Mouse (Mus musculus): ENCODE data around the gene Hamp2. TPM values are rescaled to one million over a fixed set of nuclear protein-coding genes. Genes with fewer than 3 reads are reported as not detected.

Hamp2 gene
- polyA plus RNA-seq, 1 experiment from 2014 or later: not detected

DNA sequence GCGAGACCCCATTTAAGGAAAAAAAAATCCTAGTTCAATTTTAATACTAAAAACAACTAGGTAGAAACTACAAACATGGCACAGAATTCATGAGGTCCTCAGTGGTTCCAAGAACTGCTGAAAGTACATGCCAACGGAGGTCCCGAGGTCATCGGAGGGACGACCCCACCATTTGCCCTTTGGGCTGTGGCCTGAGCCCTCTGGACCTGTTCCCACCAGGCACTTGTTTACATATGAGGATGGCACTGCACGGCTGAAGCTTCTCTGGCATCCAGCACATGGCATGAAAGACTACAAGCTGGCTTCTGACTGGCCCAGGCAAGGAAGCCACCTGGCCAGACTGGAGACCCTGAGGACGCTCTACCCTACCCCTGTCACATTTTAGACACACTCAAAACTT is 39.9 kb upstream of the Hamp2 start:
- no peak for ATAC-seq (ENCODE audit: low read depth)
- 75% methylated on average over 7 of the region's 7 CpGs for WGBS

DNA sequence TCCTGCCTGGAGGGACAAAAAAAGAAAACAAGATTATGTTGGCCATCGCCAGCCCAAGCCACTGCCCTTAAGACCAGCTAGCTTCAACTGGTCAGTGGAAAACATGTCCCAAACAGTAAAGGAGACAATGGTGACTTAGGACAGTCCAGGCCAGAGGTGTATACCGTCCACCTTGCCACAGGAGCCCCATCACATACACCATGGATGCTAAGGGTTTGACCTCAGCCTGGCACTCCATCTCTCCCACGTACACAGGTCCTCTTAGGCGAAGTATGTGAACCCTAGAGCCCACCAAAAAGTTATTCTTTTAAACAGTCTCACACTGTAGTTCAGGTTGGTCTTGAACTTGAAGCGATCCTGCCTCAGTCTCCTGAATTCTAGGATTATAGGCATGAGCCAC is 38.4 kb upstream of the Hamp2 start:
- Histone ChIP-seq H3K4me1 (replicated peaks; ENCODE audit: control insufficient read depth, insufficient read depth, low read length) (peaks cover 4% of the 10 kb centered on the region; the same call in 1 of the 2 replicates), H3K27ac (ENCODE audit: low read length) (no peak overlapping the region), H3K9ac (ENCODE audit: low read length) (no peak overlapping the region), H3K36me3 (ENCODE audit: control insufficient read depth, insufficient read depth, low read length) (no peaks in the 10 kb centered on the region; the same call in 1 of the 2 replicates), H3K9me3 (ENCODE audit: control insufficient read depth, low read length) (no peaks in the 10 kb centered on the region), H3K4me3 (ENCODE audit: low read length) (no peak overlapping the region), H3K4me2 (ENCODE audit: low read depth, low read length) (no peak overlapping the region), H3K27me3 (ENCODE audit: control insufficient read depth, insufficient read depth, low read depth, low read length) (no peaks in the 10 kb centered on the region)
- 90% methylated on average over 5 of the region's 5 CpGs for WGBS
- no peak for ATAC-seq (ENCODE audit: low read depth)

More for the DNA sequence above, 39.9 kb upstream of the Hamp2 start:
- H3K27ac ChIP-seq (ENCODE audit: low read length): no peak overlapping the region
- no peaks in the 10 kb centered on the region for H3K4me1 ChIP-seq (replicated peaks; ENCODE audit: control insufficient read depth, insufficient read depth, low read length)
- H3K9me3 ChIP-seq (ENCODE audit: control insufficient read depth, low read length): no peaks in the 10 kb centered on the region
- no peak overlapping the region for H3K9ac ChIP-seq (ENCODE audit: low read length)
- H3K4me2 ChIP-seq (ENCODE audit: low read depth, low read length): no peak overlapping the region
- no peak overlapping the region for H3K4me3 ChIP-seq (ENCODE audit: low read length)
- H3K36me3 ChIP-seq (ENCODE audit: control insufficient read depth, insufficient read depth, low read length): no peaks in the 10 kb centered on the region; the same call in 1 of the 2 replicates
- H3K27me3 ChIP-seq (ENCODE audit: control insufficient read depth, insufficient read depth, low read depth, low read length): no peaks in the 10 kb centered on the region

DNA sequence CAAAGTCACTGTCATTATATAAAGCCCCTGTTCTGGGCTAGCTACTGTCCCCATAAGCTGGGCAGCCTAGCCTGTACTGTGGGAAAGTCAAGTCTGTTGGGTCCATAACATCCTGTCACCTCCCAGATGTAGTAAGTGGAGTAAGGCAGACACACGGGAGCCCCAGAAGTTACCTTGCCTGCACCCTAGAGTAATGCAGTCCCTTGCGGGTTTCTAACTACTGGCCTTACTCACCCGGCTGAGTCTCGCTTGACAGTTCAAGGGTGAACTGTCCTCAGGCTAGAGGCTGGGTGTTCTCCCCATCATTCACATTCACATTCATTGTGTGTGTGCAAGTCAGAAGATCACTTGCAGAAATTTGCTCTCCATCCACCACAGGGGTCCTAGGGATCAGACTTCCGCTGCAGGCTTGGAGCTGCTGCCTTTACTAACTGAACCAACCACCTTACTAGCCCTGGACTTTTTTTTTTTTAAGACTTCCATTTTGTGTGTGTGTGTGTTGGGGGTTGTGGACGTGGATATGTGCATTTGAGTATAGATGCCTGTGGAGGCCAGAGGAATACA is 35.4 kb upstream of the Hamp2 start:
- no peak for ATAC-seq (ENCODE audit: low read depth)

DNA sequence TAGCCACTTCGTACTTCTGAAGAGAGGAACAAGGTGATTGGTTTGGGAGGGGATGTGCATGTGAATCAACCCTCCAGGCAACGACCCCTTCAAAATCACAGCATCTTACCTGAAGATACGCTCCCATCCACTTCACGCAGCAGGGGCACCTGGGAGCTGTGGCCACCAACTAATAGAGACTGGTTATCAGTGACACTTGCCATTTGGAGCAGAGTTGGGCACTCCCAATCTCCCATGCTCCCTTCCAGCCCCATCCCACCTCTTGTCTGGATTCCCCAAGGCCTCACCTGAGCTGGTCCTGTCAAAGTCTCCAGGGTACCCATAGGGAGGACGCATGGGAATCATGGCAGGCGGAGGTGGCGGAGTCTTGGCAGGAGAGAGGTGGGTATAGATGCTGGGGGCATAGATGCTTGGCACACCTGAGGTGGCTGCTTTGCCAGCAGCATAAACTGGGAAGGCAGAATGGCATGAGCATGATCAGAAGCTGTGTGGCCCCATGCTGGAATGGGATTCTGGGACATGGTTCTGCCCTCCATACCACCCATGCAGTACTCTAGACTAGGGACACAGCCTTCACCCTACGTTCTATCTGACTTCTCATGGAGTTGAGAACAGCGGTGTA is 34.5 kb upstream of the Hamp2 start:
- no peak for ATAC-seq (ENCODE audit: low read depth)
- peaks cover 10% of the 10 kb centered on the region for H3K4me1 ChIP-seq (replicated peaks; ENCODE audit: control insufficient read depth, insufficient read depth, low read length)
- H3K9me3 ChIP-seq (ENCODE audit: control insufficient read depth, low read length): no peaks in the 10 kb centered on the region
- no peak overlapping the region for H3K27ac ChIP-seq (ENCODE audit: low read length)
- H3K36me3 ChIP-seq (ENCODE audit: control insufficient read depth, insufficient read depth, low read length): peaks cover 8% of the 10 kb centered on the region
- H3K27me3 ChIP-seq (ENCODE audit: control insufficient read depth, insufficient read depth, low read depth, low read length): no peaks in the 10 kb centered on the region
- H3K4me2 ChIP-seq (ENCODE audit: low read depth, low read length): no peak overlapping the region
- no peak overlapping the region for H3K9ac ChIP-seq (ENCODE audit: low read length)
- no peak overlapping the region for H3K4me3 ChIP-seq (ENCODE audit: low read length)
- WGBS: 95% methylated on average over 9 of the region's 9 CpGs

More for the DNA sequence above, 35.4 kb upstream of the Hamp2 start:
- Histone ChIP-seq H3K9me3 (ENCODE audit: control insufficient read depth, low read length) (no peaks in the 10 kb centered on the region), H3K9ac (ENCODE audit: low read length) (no peak overlapping the region), H3K27ac (ENCODE audit: low read length) (no peak overlapping the region), H3K27me3 (ENCODE audit: control insufficient read depth, insufficient read depth, low read depth, low read length) (no peaks in the 10 kb centered on the region), H3K4me1 (replicated peaks; ENCODE audit: control insufficient read depth, insufficient read depth, low read length) (peaks cover 10% of the 10 kb centered on the region), H3K4me3 (ENCODE audit: low read length) (no peak overlapping the region), H3K36me3 (ENCODE audit: control insufficient read depth, insufficient read depth, low read length) (no peaks in the 10 kb centered on the region; the same call in 1 of the 2 replicates), H3K4me2 (ENCODE audit: low read depth, low read length) (no peak overlapping the region)
- 88% methylated on average over 6 of the region's 6 CpGs for WGBS

DNA sequence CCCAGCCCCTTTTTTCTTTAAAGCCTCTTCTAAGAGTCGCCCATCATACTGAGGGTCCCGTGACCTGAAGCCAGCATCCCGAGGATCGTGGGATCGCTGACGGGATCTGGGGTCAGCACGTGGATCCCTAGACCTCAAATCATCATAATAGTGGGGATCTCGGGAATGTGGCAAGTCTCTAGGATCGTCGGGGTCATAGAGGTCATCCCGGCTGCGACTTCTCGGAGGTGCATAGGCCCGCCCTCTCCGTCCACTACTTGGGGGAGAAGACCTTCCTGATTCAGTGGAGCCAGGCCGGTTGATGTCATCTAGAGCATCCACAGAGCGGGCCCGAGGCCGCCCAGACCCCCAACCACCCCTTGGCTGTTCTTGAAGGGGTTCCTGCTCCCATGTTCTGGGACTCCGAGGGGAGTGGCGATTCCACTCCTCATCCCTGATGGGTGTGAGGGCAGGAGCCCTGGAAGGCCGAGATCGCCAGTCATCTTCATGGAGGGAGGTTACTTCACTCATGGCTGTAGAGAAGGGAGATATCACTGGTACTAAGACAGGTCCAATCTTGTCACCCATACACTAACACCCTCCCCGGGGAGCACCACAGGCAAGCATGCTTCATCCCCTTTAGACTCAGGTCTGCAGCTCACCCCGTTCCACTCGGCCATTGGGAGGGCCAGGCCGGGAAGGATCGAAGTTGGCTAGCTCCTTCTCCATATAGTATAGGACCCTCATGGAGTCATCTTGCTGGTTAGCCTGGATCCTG is 33.8 kb upstream of the Hamp2 start:
- Histone ChIP-seq H3K36me3 (ENCODE audit: control insufficient read depth, insufficient read depth, low read length) (peaks cover 15% of the 10 kb centered on the region), H3K27ac (ENCODE audit: low read length) (peak overlapping the region; percentile 98), H3K4me3 (ENCODE audit: low read length) (peak overlapping the region; percentile 81), H3K9ac (ENCODE audit: low read length) (peak overlapping the region; percentile 98), H3K9me3 (ENCODE audit: control insufficient read depth, low read length) (no peaks in the 10 kb centered on the region), H3K4me2 (ENCODE audit: low read depth, low read length) (peak overlapping the region; percentile 88), H3K27me3 (ENCODE audit: control insufficient read depth, insufficient read depth, low read depth, low read length) (no peaks in the 10 kb centered on the region), H3K4me1 (replicated peaks; ENCODE audit: control insufficient read depth, insufficient read depth, low read length) (peaks cover 10% of the 10 kb centered on the region)
- 66% methylated on average over 28 of the region's 28 CpGs for WGBS
- ATAC-seq (ENCODE audit: low read depth): no peak

DNA sequence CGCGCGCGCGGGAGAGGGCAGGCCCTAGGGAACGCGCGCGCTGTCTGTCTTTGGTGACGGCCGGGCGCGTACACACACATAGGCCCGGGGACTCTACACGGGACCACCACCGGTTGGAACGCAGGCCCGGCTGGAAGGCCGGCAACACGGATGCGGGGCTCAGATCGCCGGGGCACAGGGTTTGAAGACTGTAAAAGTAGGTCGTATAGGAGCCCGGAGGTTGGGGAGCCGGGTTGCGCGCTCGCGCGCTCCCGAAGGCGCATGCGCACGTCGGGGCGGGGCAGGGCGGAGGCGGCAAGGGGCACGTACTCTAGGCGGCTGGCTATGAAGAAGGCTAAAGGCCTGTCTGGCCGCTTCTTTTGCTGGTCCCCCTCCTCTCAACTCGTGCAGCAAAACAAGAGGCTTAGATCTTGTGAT is 32.9 kb upstream of the Hamp2 start:
- H3K27ac ChIP-seq (ENCODE audit: low read length): peak overlapping the region; percentile 98
- peak overlapping the region; percentile 81 for H3K4me3 ChIP-seq (ENCODE audit: low read length)
- H3K9ac ChIP-seq (ENCODE audit: low read length): peak overlapping the region; percentile 98
- H3K4me1 ChIP-seq (replicated peaks; ENCODE audit: control insufficient read depth, insufficient read depth, low read length): peaks cover 10% of the 10 kb centered on the region
- peak; percentile 65 for ATAC-seq (ENCODE audit: low read depth)
- peak overlapping the region; percentile 88 for H3K4me2 ChIP-seq (ENCODE audit: low read depth, low read length)
- under 1% methylated on average over 43 of the region's 43 CpGs for WGBS
- H3K27me3 ChIP-seq (ENCODE audit: control insufficient read depth, insufficient read depth, low read depth, low read length): no peaks in the 10 kb centered on the region
- H3K36me3 ChIP-seq (ENCODE audit: control insufficient read depth, insufficient read depth, low read length): peaks cover 24% of the 10 kb centered on the region
- no peaks in the 10 kb centered on the region for H3K9me3 ChIP-seq (ENCODE audit: control insufficient read depth, low read length)

DNA sequence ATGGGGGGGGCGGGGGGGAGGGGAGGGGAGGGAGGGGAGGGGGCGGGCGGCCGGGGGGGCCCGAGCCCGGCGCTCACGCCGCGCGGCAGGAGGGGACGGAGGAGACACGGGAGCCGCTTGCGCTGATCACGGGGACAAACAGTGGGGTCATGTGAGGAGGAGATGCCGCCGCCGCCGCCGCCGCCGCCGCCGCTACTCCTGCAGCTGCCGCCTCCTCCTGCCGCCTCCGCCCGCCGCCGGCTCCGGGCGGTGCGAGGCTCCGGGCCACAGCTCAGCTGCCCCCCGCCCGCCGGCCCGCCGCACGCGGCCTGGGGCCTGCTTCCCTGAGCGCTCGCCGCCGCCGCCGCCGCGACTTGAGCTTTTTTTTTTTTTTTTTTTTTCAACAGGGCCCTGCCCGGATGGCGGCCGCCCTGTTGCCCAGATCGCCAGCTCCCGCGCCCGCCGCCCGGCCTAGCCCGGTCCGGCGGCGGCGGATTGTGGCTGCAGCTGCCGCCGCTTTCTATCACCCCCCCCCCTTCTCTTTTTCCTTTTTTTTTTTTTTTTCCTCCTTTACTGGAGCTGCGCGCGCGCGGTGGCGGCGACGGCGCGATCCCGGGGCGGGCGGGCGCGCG is 32.4 kb upstream of the Hamp2 start, which contains the start of gene Usf2:
Gene Usf2 (minus strand): TSS at position 48 of the 611 bp plus-strand sequence.
- H3K4me3 ChIP-seq (ENCODE audit: low read length): peak within 1 kb of the TSS; percentile 81
- H3K4me2 ChIP-seq (ENCODE audit: low read depth, low read length): peak within 1 kb of the TSS; percentile 88
- H3K9ac ChIP-seq (ENCODE audit: low read length): peak within 1 kb of the TSS; percentile 98
- H3K27ac ChIP-seq (ENCODE audit: low read length): peak within 1 kb of the TSS; percentile 98
- peaks cover 10% of the 10 kb centered on the region for H3K4me1 ChIP-seq (replicated peaks; ENCODE audit: control insufficient read depth, insufficient read depth, low read length)
- no peaks in the 10 kb centered on the region for H3K9me3 ChIP-seq (ENCODE audit: control insufficient read depth, low read length)
- WGBS: 3% methylated on average over 12 of the region's 82 CpGs
- peak; percentile 64 for ATAC-seq (ENCODE audit: low read depth)
- peaks cover 28% of the 10 kb centered on the region for H3K36me3 ChIP-seq (ENCODE audit: control insufficient read depth, insufficient read depth, low read length)
- no peaks in the 10 kb centered on the region for H3K27me3 ChIP-seq (ENCODE audit: control insufficient read depth, insufficient read depth, low read depth, low read length)

DNA sequence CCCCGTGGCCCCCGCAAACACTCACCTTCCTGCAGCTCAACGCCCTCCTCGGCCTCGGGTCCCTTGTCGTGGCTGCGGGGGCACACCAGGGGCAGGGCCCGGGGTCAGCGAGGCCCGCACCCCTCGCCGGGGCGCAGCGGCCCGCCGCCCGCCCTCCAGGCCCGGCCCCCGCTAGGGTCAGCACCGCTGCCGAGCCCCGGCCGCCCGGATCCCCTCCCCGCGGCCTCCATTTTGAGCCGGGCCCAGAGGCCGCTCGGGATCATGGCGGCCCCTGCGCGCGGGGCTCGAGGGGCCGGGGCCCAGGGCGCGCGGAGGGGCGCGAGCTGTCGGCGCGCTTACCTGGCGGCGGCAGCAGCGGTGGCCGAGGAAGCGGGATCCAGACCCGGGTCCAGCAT is 31.9 kb upstream of the Hamp2 start:
- peaks cover 10% of the 10 kb centered on the region for H3K4me1 ChIP-seq (replicated peaks; ENCODE audit: control insufficient read depth, insufficient read depth, low read length)
- ATAC-seq (ENCODE audit: low read depth): peak; percentile 41
- H3K27ac ChIP-seq (ENCODE audit: low read length): peak overlapping the region; percentile 98
- no peaks in the 10 kb centered on the region for H3K9me3 ChIP-seq (ENCODE audit: control insufficient read depth, low read length)
- no peaks in the 10 kb centered on the region for H3K27me3 ChIP-seq (ENCODE audit: control insufficient read depth, insufficient read depth, low read depth, low read length)
- 0% methylated on average over 4 of the region's 49 CpGs for WGBS
- peaks cover 30% of the 10 kb centered on the region for H3K36me3 ChIP-seq (ENCODE audit: control insufficient read depth, insufficient read depth, low read length)
- peak overlapping the region; percentile 88 for H3K4me2 ChIP-seq (ENCODE audit: low read depth, low read length)
- H3K9ac ChIP-seq (ENCODE audit: low read length): peak overlapping the region; percentile 98
- H3K4me3 ChIP-seq (ENCODE audit: low read length): peak overlapping the region; percentile 81

All from lung, embryonic 16.5 days (tissue).